Mouse (Mus musculus) fibroblast of lung, adult 2 months (primary cell): ENCODE results near the gene Sik1.

ENCODE experiments used
- DNase-seq: peaks from one replicate; pipeline ENCODE4 v3.0.0-alpha.2; 2011; ENCODE audit warnings: low read depth

The Sik1 gene

GRCm38 (mm10) chr17:31875326-31875930, 19.8 kb upstream of the Sik1 start:
- DNase-seq: no peak

GRCm38 (mm10) chr17:31874691-31875090, 19.1 kb upstream of the Sik1 start:
- no peak for DNase-seq

GRCm38 (mm10) chr17:31873973-31874372, 18.4 kb upstream of the Sik1 start:
- DNase-seq: no peak

- no peak for DNase-seq
These were observed 17.7 kb upstream of the Sik1 start for GRCm38 (mm10) chr17:31873185-31873870.

- DNase-seq: no peak
These were observed 17.2 kb upstream of the Sik1 start for GRCm38 (mm10) chr17:31872826-31873165.

- DNase-seq: no peak
These were observed 16.6 kb upstream of the Sik1 start for GRCm38 (mm10) chr17:31871968-31872825.

- no peak for DNase-seq
These were observed 15.4 kb upstream of the Sik1 start for GRCm38 (mm10) chr17:31870931-31871421.

GRCm38 (mm10) chr17:31870446-31870845, 14.8 kb upstream of the Sik1 start:
- DNase-seq: no peak

- DNase-seq: no peak
These were observed 12.5 kb upstream of the Sik1 start for GRCm38 (mm10) chr17:31868076-31868475.

GRCm38 (mm10) chr17:31867061-31867460, 11.5 kb upstream of the Sik1 start:
- no peak for DNase-seq

GRCm38 (mm10) chr17:31865636-31866035, 10.0 kb upstream of the Sik1 start:
- DNase-seq: no peak

GRCm38 (mm10) chr17:31864666-31865450, 9.3 kb upstream of the Sik1 start:
- no peak for DNase-seq

GRCm38 (mm10) chr17:31863151-31863815, 7.7 kb upstream of the Sik1 start:
- DNase-seq: no peak

GRCm38 (mm10) chr17:31862136-31862535, 6.5 kb upstream of the Sik1 start:
- no peak for DNase-seq

GRCm38 (mm10) chr17:31861661-31862060, 6.1 kb upstream of the Sik1 start:
- DNase-seq: no peak

GRCm38 (mm10) chr17:31860856-31861255, 5.3 kb upstream of the Sik1 start:
- no peak for DNase-seq

GRCm38 (mm10) chr17:31859367-31859766, 3.8 kb upstream of the Sik1 start:
- no peak for DNase-seq

- DNase-seq: no peak
These were observed 3.2 kb upstream of the Sik1 start for GRCm38 (mm10) chr17:31858786-31859185.

GRCm38 (mm10) chr17:31857903-31858426, 2.4 kb upstream of the Sik1 start:
- DNase-seq: no peak

GRCm38 (mm10) chr17:31857251-31857650, 1.6 kb upstream of the Sik1 start:
- DNase-seq: no peak

- no peak for DNase-seq
These were observed 1.0 kb upstream of the Sik1 start for GRCm38 (mm10) chr17:31856519-31857160.
